ENCODE assay signal across 8 mouse cellular contexts in genomic region chr13:20173987-20174654, GRCm38 (mm10).
DNase-seq lines count a peak whose midpoint lies in the region; ATAC-seq lines count a peak whose summit lies in the region.

No protein-coding gene starts in this region.

- WGBS in hindbrain, embryonic 13.5 days = 31% methylated on average over 10 of the region's 10 CpGs
- 38% methylated on average over 10 of the region's 10 CpGs for WGBS in hindbrain, embryonic 14.5 days

- H3K9ac ChIP-seq in hindbrain, embryonic 13.5 days = no peak overlapping the region
- H3K9ac ChIP-seq in hindbrain, embryonic 14.5 days = no peak overlapping the region

- ATAC-seq in hindbrain, embryonic 13.5 days (ENCODE audit: low FRiP score) = no peak
- no peak for ATAC-seq in hindbrain, embryonic 14.5 days (ENCODE audit: low FRiP score)
- peak; percentile 38 for ATAC-seq in inflammation-experienced regulatory T-cells, adult 6 months

- no peaks in the 10 kb centered on the region for H3K36me3 ChIP-seq in hindbrain, embryonic 13.5 days
- H3K36me3 ChIP-seq in hindbrain, embryonic 14.5 days (replicated peaks; ENCODE audit: control insufficient read depth, insufficient read depth) = no peaks in the 10 kb centered on the region

- 0 out of 2 replicates have a peak overlapping the region, but pooled peaks have one; percentile 35 for H3K27ac ChIP-seq in hindbrain, embryonic 13.5 days
- H3K27ac ChIP-seq in hindbrain, embryonic 14.5 days = no peak overlapping the region

- no peaks in the 10 kb centered on the region for H3K4me1 ChIP-seq in hindbrain, embryonic 13.5 days (replicated peaks)
- H3K4me1 ChIP-seq in hindbrain, embryonic 14.5 days (replicated peaks; ENCODE audit: control insufficient read depth, insufficient read depth, low read length) = no peaks in the 10 kb centered on the region

- H3K4me2 ChIP-seq in hindbrain, embryonic 13.5 days = no peak overlapping the region
- no peak overlapping the region for H3K4me2 ChIP-seq in hindbrain, embryonic 14.5 days (replicated peaks)

- no peak overlapping the region for H3K4me3 ChIP-seq in hindbrain, embryonic 13.5 days
- H3K4me3 ChIP-seq in hindbrain, embryonic 14.5 days (replicated peaks; ENCODE audit: low read length) = no peak overlapping the region

- no peaks in the 10 kb centered on the region for H3K27me3 ChIP-seq in hindbrain, embryonic 13.5 days
- no peaks in the 10 kb centered on the region for H3K27me3 ChIP-seq in hindbrain, embryonic 14.5 days (ENCODE audit: control insufficient read depth, insufficient read depth, low read length)

- H3K9me3 ChIP-seq in hindbrain, embryonic 13.5 days = no peaks in the 10 kb centered on the region
- no peaks in the 10 kb centered on the region for H3K9me3 ChIP-seq in hindbrain, embryonic 14.5 days (ENCODE audit: control insufficient read depth, low read length)

- no peak for DNase-seq in hindbrain, embryonic 14.5 days (ENCODE audit: low spot score)
- DNase-seq in brain, adult 2 months (ENCODE audit: low read depth, low spot score) = peak; percentile 16
- DNase-seq in lung, postnatal 25 days (ENCODE audit: low spot score) = peak; percentile 63
- no peak for DNase-seq in spleen, postnatal 36 days (ENCODE audit: low spot score in 2 of 2)
- DNase-seq in B cell, adult 2 months = no peak
- DNase-seq in cerebellum, adult 9-10 months = no peak

Comparison
In these comparisons a context has a peak if more than half of its experiments do, and no peak if none do; other contexts are left out.
1. DNase-seq: peak in brain, adult 2 months (single experiment) and lung, postnatal 25 days (single experiment); none in hindbrain, embryonic 14.5 days (single experiment), spleen, postnatal 36 days (0 of 2), B cell, adult 2 months (0 of 2) and cerebellum, adult 9-10 months (single experiment).